Mouse (Mus musculus) T-helper 17 cell (primary cell): ENCODE results near the gene BC049715.

Source experiments
- in situ Hi-C, 2 experiments: fragments of 300-600 bp; cut with MboI, MseI; formaldehyde crosslinking; loops; 1 replicate in 1 of 2; 2 replicates in 1 of 2; pipeline ENCODE4 v1.15.1; 2025; ENCODE audit warnings: high pct_unique_total_duplicates in 2 of 2

Gene BC049715

GRCm38 (mm10) chr6:136807395-136808013 lies 19.9 kb upstream of the BC049715 start:
- in situ Hi-C loops = loop anchor here (5.0 to 25.0 kb wide), 4 partner anchors 157 to 1885 kb away; partner anchors contain the start of genes Cdkn1b (in 1 of the 2) and Strap (in 1 of the 2)

- in situ Hi-C loops = loop anchor here (5.0 to 25.0 kb wide), 4 partner anchors 157 to 1886 kb away; partner anchors contain the start of genes Cdkn1b (in 1 of the 2) and Strap (in 1 of the 2)
Observed at GRCm38 (mm10) chr6:136808014-136808417, 19.4 kb upstream of the BC049715 start, which contains the start of gene H2afj. Gene H2afj (plus strand): TSS chr6:136808244.

DNA sequence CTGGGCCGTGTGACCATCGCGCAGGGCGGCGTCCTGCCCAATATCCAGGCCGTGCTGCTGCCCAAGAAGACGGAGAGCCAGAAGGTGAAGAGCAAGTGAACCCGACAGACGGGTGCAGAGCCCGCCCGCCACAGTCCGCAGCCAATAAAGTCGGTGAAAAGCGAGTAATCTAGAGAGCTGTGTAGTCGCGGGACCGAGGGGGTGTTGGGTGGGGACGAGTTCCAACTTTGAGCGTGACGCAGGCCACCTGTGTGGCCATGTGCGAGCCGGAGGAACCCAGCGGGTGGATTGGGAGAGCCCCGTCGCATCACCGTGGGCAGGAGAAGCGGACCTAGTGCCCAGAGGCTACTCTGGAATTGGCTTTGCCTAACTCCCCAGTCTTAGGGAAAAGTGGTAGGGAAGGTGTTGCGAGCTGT lies 18.8 kb upstream of the BC049715 start:
- in situ Hi-C loops = loop anchor here (5.0 to 25.0 kb wide), 4 partner anchors 156 to 1886 kb away; partner anchors contain the start of genes Cdkn1b (in 1 of the 2) and Strap (in 1 of the 2)

DNA sequence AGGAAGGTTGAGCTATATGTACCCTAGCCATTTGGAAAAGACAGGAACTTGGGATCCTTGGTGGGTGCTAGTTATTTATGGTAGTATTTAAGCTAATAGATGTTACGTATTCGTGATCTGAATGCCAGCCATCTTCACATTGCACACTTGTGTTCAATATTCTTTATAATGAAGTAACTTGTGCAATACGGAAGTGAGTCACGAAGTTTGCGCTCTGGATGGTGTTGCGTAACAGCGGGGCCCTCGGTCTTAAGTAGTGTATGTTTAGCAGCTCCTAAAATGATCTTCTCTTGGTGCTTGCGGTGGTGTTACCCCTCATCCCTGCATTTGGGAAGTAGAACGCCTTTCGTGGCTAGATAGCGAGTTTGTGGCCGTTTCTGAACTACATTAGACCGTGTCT lies 18.3 kb upstream of the BC049715 start:
- in situ Hi-C loops = loop anchor here (5.0 to 25.0 kb wide), 4 partner anchors 156 to 1887 kb away; partner anchors contain the start of genes Cdkn1b (in 1 of the 2) and Strap (in 1 of the 2)

GRCm38 (mm10) chr6:136809673-136810072 lies 17.8 kb upstream of the BC049715 start:
- in situ Hi-C loops = loop anchor here (5.0 to 25.0 kb wide), 4 partner anchors 155 to 1887 kb away; partner anchors contain the start of genes Cdkn1b (in 1 of the 2) and Strap (in 1 of the 2)

- in situ Hi-C loops = loop anchor here in 1 of 2 experiments (25.0 kb wide), 1 partner anchor 926 kb away; the partner anchor contains the start of gene Strap
Observed at GRCm38 (mm10) chr6:136811196-136811595, 16.2 kb upstream of the BC049715 start.

DNA sequence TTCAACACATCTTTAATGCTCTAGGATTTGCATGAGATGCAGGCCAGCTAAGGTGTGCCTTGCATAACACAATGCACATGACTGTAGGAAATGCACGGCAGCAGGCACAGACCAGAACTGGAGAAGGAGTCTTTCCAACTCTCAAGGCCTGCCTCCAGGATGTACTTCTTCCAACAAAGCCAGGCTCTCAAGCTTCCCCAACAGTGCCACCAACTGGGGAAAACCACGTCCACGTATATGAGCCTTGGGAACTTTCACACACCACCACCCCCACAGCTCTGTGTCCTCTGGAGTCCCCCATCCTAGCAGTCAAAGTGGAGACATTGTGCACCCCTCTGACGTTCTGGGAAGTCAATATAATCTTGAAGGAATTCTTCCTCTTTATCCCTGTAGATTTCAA lies 14.3 kb upstream of the BC049715 start:
- in situ Hi-C loops = loop anchor here in 1 of 2 experiments (25.0 kb wide), 1 partner anchor 924 kb away; the partner anchor contains the start of gene Strap

GRCm38 (mm10) chr6:136815381-136815780 lies 12.0 kb upstream of the BC049715 start:
- in situ Hi-C loops = loop anchor here in 1 of 2 experiments (5.0 to 25.0 kb wide), 2 partner anchors 107 to 922 kb away; partner anchors contain the start of genes Erp27, Pde6h and Strap

DNA sequence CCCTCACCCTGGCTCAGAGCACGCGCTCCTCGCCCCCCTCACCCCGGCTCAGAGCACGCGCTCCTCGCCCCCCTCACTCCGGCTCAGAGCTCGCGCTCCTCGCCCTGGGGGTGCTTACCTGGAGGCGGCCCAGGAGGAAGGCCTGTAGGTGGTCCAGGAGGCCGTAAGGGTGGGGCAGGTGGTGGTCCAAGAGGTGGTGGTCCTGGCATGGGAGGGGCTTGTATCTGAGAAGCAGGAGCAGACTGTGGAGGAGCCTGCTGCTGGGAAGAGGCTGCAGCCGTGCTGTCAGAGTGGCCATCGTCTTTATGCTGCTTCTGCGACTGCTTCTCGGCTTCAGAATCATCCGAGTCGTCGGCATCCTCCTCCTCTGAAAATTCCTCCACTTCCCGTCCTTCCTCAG lies 10.6 kb upstream of the BC049715 start:
- in situ Hi-C loops = loop anchor here in 1 of 2 experiments (5.0 to 25.0 kb wide), 2 partner anchors 105 to 920 kb away; partner anchors contain the start of genes Erp27, Pde6h and Strap

- in situ Hi-C loops = loop anchor here in 1 of 2 experiments (5.0 to 25.0 kb wide), 2 partner anchors 105 to 920 kb away; partner anchors contain the start of genes Erp27, Pde6h and Strap
Observed at GRCm38 (mm10) chr6:136817549-136817948, 9.9 kb upstream of the BC049715 start.

GRCm38 (mm10) chr6:136820381-136820780 lies 7.0 kb upstream of the BC049715 start:
- in situ Hi-C loops = loop anchor here in 1 of 2 experiments (25.0 kb wide), 1 partner anchor 917 kb away; the partner anchor contains the start of gene Strap

GRCm38 (mm10) chr6:136821086-136821485 lies 6.3 kb upstream of the BC049715 start:
- in situ Hi-C loops = loop anchor here in 1 of 2 experiments (25.0 kb wide), 1 partner anchor 916 kb away; the partner anchor contains the start of gene Strap

DNA sequence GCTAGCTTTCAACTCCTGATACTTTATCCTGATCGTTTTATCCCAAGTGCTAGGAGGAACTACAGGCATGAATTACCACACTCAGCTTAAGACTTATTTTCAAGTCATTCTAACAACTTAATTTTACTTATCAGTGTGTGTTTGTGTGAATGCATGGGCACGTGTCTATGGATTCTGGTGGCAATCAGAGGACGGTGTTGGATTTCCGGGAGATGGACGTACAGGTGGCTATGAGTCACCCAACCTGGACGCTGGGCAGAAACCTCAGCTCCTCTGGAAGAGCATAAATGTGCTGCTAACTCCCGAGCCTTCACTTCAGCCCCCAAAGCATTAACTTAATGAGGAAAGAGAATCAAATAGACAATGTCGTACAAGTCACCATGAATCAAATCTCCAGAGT lies 2.4 kb upstream of the BC049715 start:
- in situ Hi-C loops = loop anchor here in 1 of 2 experiments (25.0 kb wide), 1 partner anchor 912 kb away; the partner anchor contains the start of gene Strap

GRCm38 (mm10) chr6:136827116-136827515 lies 310 bp upstream of the BC049715 start:
- in situ Hi-C loops = no loop called here

GRCm38 (mm10) chr6:136827881-136828561 lies 595 bp downstream of the BC049715 start, which contains the start of gene Wbp11:
Gene Wbp11 (minus strand): TSS chr6:136828233.
- in situ Hi-C loops = no loop called here

GRCm38 (mm10) chr6:136828681-136829080 lies 1.3 kb downstream of the BC049715 start:
- in situ Hi-C loops = no loop called here

DNA sequence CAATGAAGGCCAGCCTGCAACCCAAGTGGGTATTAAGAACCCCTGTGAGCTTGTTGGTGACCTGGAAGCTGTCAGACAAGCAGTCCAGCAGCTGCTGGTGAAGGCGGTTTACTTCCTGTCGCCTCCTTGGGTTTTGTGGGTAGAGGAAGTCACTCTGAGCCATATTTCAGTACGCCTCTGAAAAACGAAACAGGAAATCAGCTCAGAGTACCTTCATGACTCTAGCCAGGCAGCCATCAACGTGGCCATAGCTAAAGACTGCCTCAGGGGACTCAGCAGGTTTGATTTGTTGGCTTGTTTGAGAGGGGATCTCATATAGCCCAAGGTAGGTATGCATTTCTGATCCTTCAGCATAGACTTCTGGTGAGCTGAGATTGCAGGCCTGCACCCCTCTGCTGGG lies 4.3 kb downstream of the BC049715 start:
- in situ Hi-C loops = loop anchor here in 1 of 2 experiments (5.0 kb wide), 1 partner anchor 91 kb away; the partner anchor contains the start of genes Erp27 and Pde6h

DNA sequence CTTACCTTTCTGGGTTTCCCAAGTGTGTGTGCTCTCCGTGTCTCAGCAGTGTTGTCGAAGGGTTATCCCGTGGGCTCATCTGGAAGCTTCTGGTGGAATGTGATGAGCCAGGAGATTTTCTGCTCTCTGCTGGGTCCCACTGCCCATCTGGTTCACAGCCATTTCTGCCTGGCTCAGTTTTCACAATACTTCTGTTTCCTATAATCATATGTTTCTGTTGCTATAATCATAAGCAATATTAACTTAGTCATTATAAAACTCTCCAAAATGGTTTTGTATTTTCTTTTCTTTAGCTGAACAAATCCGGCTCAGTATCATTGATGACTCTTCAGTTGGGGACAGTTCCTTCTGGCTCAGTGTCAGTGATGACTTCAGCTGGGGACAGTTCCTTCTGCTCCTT lies 7.9 kb downstream of the BC049715 start, which contains the start of gene Smco3:
Gene Smco3 (minus strand): TSS at position 101 of the 400 bp plus-strand sequence.
- in situ Hi-C loops = loop anchor here in 1 of 2 experiments (5.0 kb wide), 1 partner anchor 88 kb away; no protein-coding TSS in a partner anchor

- in situ Hi-C loops = loop anchor here in 1 of 2 experiments (5.0 kb wide), 1 partner anchor 90 kb away; no protein-coding TSS in a partner anchor
Observed at GRCm38 (mm10) chr6:136837323-136837722, 9.9 kb downstream of the BC049715 start.

DNA sequence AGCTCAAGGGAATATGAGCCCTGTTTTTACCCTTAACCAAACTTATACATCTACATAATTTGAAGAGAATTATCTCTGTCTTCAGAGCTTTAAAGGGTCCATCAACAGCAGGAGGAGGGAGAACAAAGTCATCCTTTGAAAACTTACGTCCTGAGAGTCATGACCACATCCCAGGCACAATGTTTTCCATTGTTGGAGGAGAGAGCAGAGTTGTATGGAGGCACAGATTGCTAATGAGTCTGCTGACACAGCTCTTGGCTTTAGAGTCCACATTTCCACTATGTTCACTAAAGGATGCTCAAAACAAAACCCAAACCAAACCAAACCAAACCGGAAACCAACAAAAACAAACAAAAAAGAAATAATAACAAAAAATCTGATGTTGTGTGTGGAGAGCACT lies 17.5 kb downstream of the BC049715 start:
- in situ Hi-C loops = no loop called here
